Mouse (Mus musculus): Measurements from ENCODE around the gene Rapgef4. TPM values are rescaled to one million over a fixed set of nuclear protein-coding genes. Genes with fewer than 3 reads are reported as not detected.

Gene Rapgef4
- polyA plus RNA-seq, 1 experiment from 2014 or later: 5.8 TPM

GRCm38 (mm10) chr2:72107525-72108180 lies 126.6 kb downstream of the Rapgef4 start:
- H3K27ac ChIP-seq (replicated peaks): no peak overlapping the region
- H3K27me3 ChIP-seq: no peaks in the 10 kb centered on the region
- WGBS: 64% methylated on average over 12 of the region's 12 CpGs
- ATAC-seq (ENCODE audit: insufficient number of reproducible peaks, low FRiP score, low TSS enrichment, low read depth): no peak
- H3K9ac ChIP-seq: no peak overlapping the region
- no peak overlapping the region for H3K4me3 ChIP-seq (replicated peaks)
- H3K9me3 ChIP-seq (replicated peaks): no peaks in the 10 kb centered on the region
- H3K4me2 ChIP-seq (replicated peaks): no peak overlapping the region
- H3K4me1 ChIP-seq: 0 out of 2 replicates have a peak, but pooled peaks cover 3% of the 10 kb centered on the region
- no peaks in the 10 kb centered on the region for H3K36me3 ChIP-seq

- WGBS: 70% methylated on average over 4 of the region's 4 CpGs
- Histone ChIP-seq H3K9ac (no peak overlapping the region), H3K4me1 (0 out of 2 replicates have a peak, but pooled peaks cover 3% of the 10 kb centered on the region), H3K36me3 (no peaks in the 10 kb centered on the region), H3K4me2 (replicated peaks) (no peak overlapping the region), H3K27me3 (no peaks in the 10 kb centered on the region), H3K27ac (replicated peaks) (no peak overlapping the region), H3K9me3 (replicated peaks) (no peaks in the 10 kb centered on the region), H3K4me3 (replicated peaks) (no peak overlapping the region)
- ATAC-seq (ENCODE audit: insufficient number of reproducible peaks, low FRiP score, low TSS enrichment, low read depth): no peak
These were observed 127.6 kb downstream of the Rapgef4 start for GRCm38 (mm10) chr2:72108448-72109312.

- H3K27me3 ChIP-seq: no peaks in the 10 kb centered on the region
- no peak overlapping the region for H3K4me3 ChIP-seq (replicated peaks)
- no peak overlapping the region for H3K27ac ChIP-seq (replicated peaks)
- 74% methylated on average over 5 of the region's 5 CpGs for WGBS
- no peaks in the 10 kb centered on the region for H3K36me3 ChIP-seq
- H3K9ac ChIP-seq: no peak overlapping the region
- 0 out of 2 replicates have a peak, but pooled peaks cover 3% of the 10 kb centered on the region for H3K4me1 ChIP-seq
- H3K4me2 ChIP-seq (replicated peaks): no peak overlapping the region
- H3K9me3 ChIP-seq (replicated peaks): no peaks in the 10 kb centered on the region
- no peak for ATAC-seq (ENCODE audit: insufficient number of reproducible peaks, low FRiP score, low TSS enrichment, low read depth)
These were observed 129.4 kb downstream of the Rapgef4 start for GRCm38 (mm10) chr2:72110404-72110803.

GRCm38 (mm10) chr2:72113716-72114115 lies 132.7 kb downstream of the Rapgef4 start:
- Histone ChIP-seq H3K27ac (replicated peaks) (no peak overlapping the region), H3K9ac (no peak overlapping the region), H3K36me3 (no peaks in the 10 kb centered on the region), H3K4me2 (replicated peaks) (no peak overlapping the region), H3K4me3 (replicated peaks) (no peak overlapping the region), H3K9me3 (replicated peaks) (no peaks in the 10 kb centered on the region), H3K4me1 (no peaks in the 10 kb centered on the region), H3K27me3 (no peaks in the 10 kb centered on the region)
- ATAC-seq (ENCODE audit: insufficient number of reproducible peaks, low FRiP score, low TSS enrichment, low read depth): no peak
- 65% methylated on average over 5 of the region's 5 CpGs for WGBS

GRCm38 (mm10) chr2:72114148-72114559 lies 133.1 kb downstream of the Rapgef4 start:
- Histone ChIP-seq H3K4me1 (no peaks in the 10 kb centered on the region), H3K4me3 (replicated peaks) (no peak overlapping the region), H3K27me3 (no peaks in the 10 kb centered on the region), H3K4me2 (replicated peaks) (no peak overlapping the region), H3K9ac (no peak overlapping the region), H3K36me3 (no peaks in the 10 kb centered on the region), H3K9me3 (replicated peaks) (no peaks in the 10 kb centered on the region), H3K27ac (replicated peaks) (no peak overlapping the region)
- ATAC-seq (ENCODE audit: insufficient number of reproducible peaks, low FRiP score, low TSS enrichment, low read depth): no peak
- 28% methylated on average over 4 of the region's 4 CpGs for WGBS

GRCm38 (mm10) chr2:72116103-72116502 lies 135.1 kb downstream of the Rapgef4 start:
- H3K4me1 ChIP-seq: no peaks in the 10 kb centered on the region
- ATAC-seq (ENCODE audit: insufficient number of reproducible peaks, low FRiP score, low TSS enrichment, low read depth): no peak
- no peak overlapping the region for H3K4me2 ChIP-seq (replicated peaks)
- H3K4me3 ChIP-seq (replicated peaks): no peak overlapping the region
- H3K36me3 ChIP-seq: no peaks in the 10 kb centered on the region
- no peak overlapping the region for H3K27ac ChIP-seq (replicated peaks)
- no peak overlapping the region for H3K9ac ChIP-seq
- H3K9me3 ChIP-seq (replicated peaks): no peaks in the 10 kb centered on the region
- no peaks in the 10 kb centered on the region for H3K27me3 ChIP-seq
- 63% methylated on average over 7 of the region's 7 CpGs for WGBS

GRCm38 (mm10) chr2:72116698-72117097 lies 135.7 kb downstream of the Rapgef4 start:
- 68% methylated on average over 5 of the region's 5 CpGs for whole genome bisulfite sequencing
- H3K4me1 ChIP-seq: no peaks in the 10 kb centered on the region
- ATAC-seq (ENCODE audit: insufficient number of reproducible peaks, low FRiP score, low TSS enrichment, low read depth): no peak

GRCm38 (mm10) chr2:72117138-72118011 lies 136.3 kb downstream of the Rapgef4 start:
- 39% methylated on average over 15 of the region's 15 CpGs for WGBS
- Histone ChIP-seq H3K9me3 (replicated peaks) (no peaks in the 10 kb centered on the region), H3K4me2 (replicated peaks) (no peak overlapping the region), H3K4me1 (no peaks in the 10 kb centered on the region), H3K36me3 (no peaks in the 10 kb centered on the region), H3K27ac (replicated peaks) (no peak overlapping the region), H3K9ac (no peak overlapping the region), H3K27me3 (no peaks in the 10 kb centered on the region), H3K4me3 (replicated peaks) (no peak overlapping the region)
- no peak for ATAC-seq (ENCODE audit: insufficient number of reproducible peaks, low FRiP score, low TSS enrichment, low read depth)

More at GRCm38 (mm10) chr2:72116698-72117097, 135.7 kb downstream of the Rapgef4 start:
- Histone ChIP-seq H3K4me2 (replicated peaks) (no peak overlapping the region), H3K27me3 (no peaks in the 10 kb centered on the region), H3K36me3 (no peaks in the 10 kb centered on the region), H3K27ac (replicated peaks) (no peak overlapping the region), H3K9ac (no peak overlapping the region), H3K9me3 (replicated peaks) (no peaks in the 10 kb centered on the region), H3K4me3 (replicated peaks) (no peak overlapping the region)

- Histone ChIP-seq H3K4me2 (replicated peaks) (no peak overlapping the region), H3K27me3 (no peaks in the 10 kb centered on the region), H3K27ac (replicated peaks) (no peak overlapping the region), H3K9ac (no peak overlapping the region), H3K36me3 (no peaks in the 10 kb centered on the region), H3K4me3 (replicated peaks) (no peak overlapping the region), H3K9me3 (replicated peaks) (no peaks in the 10 kb centered on the region), H3K4me1 (no peaks in the 10 kb centered on the region)
- ATAC-seq (ENCODE audit: insufficient number of reproducible peaks, low FRiP score, low TSS enrichment, low read depth): no peak
- WGBS: 70% methylated on average over 6 of the region's 6 CpGs
These were observed 139.2 kb downstream of the Rapgef4 start for GRCm38 (mm10) chr2:72120211-72120610.

GRCm38 (mm10) chr2:72122410-72123223 lies 141.6 kb downstream of the Rapgef4 start:
- no peak for ATAC-seq (ENCODE audit: insufficient number of reproducible peaks, low FRiP score, low TSS enrichment, low read depth)
- no peaks in the 10 kb centered on the region for H3K36me3 ChIP-seq
- H3K27ac ChIP-seq (replicated peaks): no peak overlapping the region
- no peaks in the 10 kb centered on the region for H3K4me1 ChIP-seq
- no peak overlapping the region for H3K4me3 ChIP-seq (replicated peaks)
- H3K9ac ChIP-seq: no peak overlapping the region
- H3K9me3 ChIP-seq (replicated peaks): no peaks in the 10 kb centered on the region
- WGBS: 78% methylated on average over 14 of the region's 14 CpGs
- no peak overlapping the region for H3K4me2 ChIP-seq (replicated peaks)
- no peaks in the 10 kb centered on the region for H3K27me3 ChIP-seq
